Mouse (Mus musculus): ENCODE results near the gene Polr2l.

Polr2l gene

GRCm38 (mm10) chr7:141475011-141475804 is at the start of gene Polr2l, which contains the start of gene Tspan4:
TSS of gene Polr2l (minus strand) at chr7:141475132.
TSS of gene Tspan4 (plus strand) at chr7:141475240.
- DNase-seq (ENCODE audit: low spot score in 2 of 2): peak; percentile 72 to 78

- DNase-seq (ENCODE audit: low spot score in 2 of 2): no peak
These were observed 49.3 kb upstream of the Polr2l start for GRCm38 (mm10) chr7:141524271-141524670.

GRCm38 (mm10) chr7:141523007-141523406 is 48.1 kb upstream of the Polr2l start:
- no peak for DNase-seq (ENCODE audit: low spot score in 2 of 2)

GRCm38 (mm10) chr7:141519795-141520194 is 44.9 kb upstream of the Polr2l start:
- no peak for DNase-seq (ENCODE audit: low spot score in 2 of 2)

- no peak for DNase-seq (ENCODE audit: low spot score in 2 of 2)
These were observed 44.0 kb upstream of the Polr2l start for GRCm38 (mm10) chr7:141518926-141519325.

GRCm38 (mm10) chr7:141518296-141518695 is 43.4 kb upstream of the Polr2l start:
- DNase-seq (ENCODE audit: low spot score in 2 of 2): no peak

GRCm38 (mm10) chr7:141517638-141518037 is 42.7 kb upstream of the Polr2l start:
- no peak for DNase-seq (ENCODE audit: low spot score in 2 of 2)

- no peak for DNase-seq (ENCODE audit: low spot score in 2 of 2)
These were observed 35.8 kb upstream of the Polr2l start for GRCm38 (mm10) chr7:141510681-141511191.

- no peak for DNase-seq (ENCODE audit: low spot score in 2 of 2)
These were observed 35.3 kb upstream of the Polr2l start for GRCm38 (mm10) chr7:141510196-141510595.

GRCm38 (mm10) chr7:141508160-141508559 is 33.2 kb upstream of the Polr2l start:
- no peak for DNase-seq (ENCODE audit: low spot score in 2 of 2)

- no peak for DNase-seq (ENCODE audit: low spot score in 2 of 2)
These were observed 31.3 kb upstream of the Polr2l start for GRCm38 (mm10) chr7:141506278-141506677.

- DNase-seq (ENCODE audit: low spot score in 2 of 2): no peak
These were observed 27.6 kb upstream of the Polr2l start for GRCm38 (mm10) chr7:141502556-141502905.

GRCm38 (mm10) chr7:141501820-141502555 is 27.1 kb upstream of the Polr2l start:
- no peak for DNase-seq (ENCODE audit: low spot score in 2 of 2)

- no peak for DNase-seq (ENCODE audit: low spot score in 2 of 2)
These were observed 22.7 kb upstream of the Polr2l start for GRCm38 (mm10) chr7:141497600-141497999.

GRCm38 (mm10) chr7:141495940-141496339 is 21.0 kb upstream of the Polr2l start:
- DNase-seq (ENCODE audit: low spot score in 2 of 2): no peak

- no peak for DNase-seq (ENCODE audit: low spot score in 2 of 2)
These were observed 20.4 kb upstream of the Polr2l start for GRCm38 (mm10) chr7:141495379-141495778.

GRCm38 (mm10) chr7:141493729-141494128 is 18.8 kb upstream of the Polr2l start:
- DNase-seq (ENCODE audit: low spot score in 2 of 2): no peak

- DNase-seq (ENCODE audit: low spot score in 2 of 2): no peak
These were observed 17.8 kb upstream of the Polr2l start for GRCm38 (mm10) chr7:141492738-141493137.

- no peak for DNase-seq (ENCODE audit: low spot score in 2 of 2)
These were observed 16.2 kb upstream of the Polr2l start for GRCm38 (mm10) chr7:141491151-141491550.

GRCm38 (mm10) chr7:141487141-141487540 is 12.2 kb upstream of the Polr2l start:
- no peak for DNase-seq (ENCODE audit: low spot score in 2 of 2)

GRCm38 (mm10) chr7:141486239-141486638 is 11.3 kb upstream of the Polr2l start:
- no peak for DNase-seq (ENCODE audit: low spot score in 2 of 2)

GRCm38 (mm10) chr7:141485606-141486005 is 10.7 kb upstream of the Polr2l start:
- DNase-seq (ENCODE audit: low spot score in 2 of 2): no peak

GRCm38 (mm10) chr7:141485186-141485585 is 10.3 kb upstream of the Polr2l start:
- DNase-seq (ENCODE audit: low spot score in 2 of 2): no peak

Data from frontal cortex, postnatal 14 days (tissue).